Mouse (Mus musculus): ENCODE measurements around the gene Map3k11. TPM values are rescaled to one million over a fixed set of nuclear protein-coding genes. Genes with fewer than 3 reads are reported as not detected.

The Map3k11 gene
- polyA plus RNA-seq, 1 experiment: 71.1 TPM

GRCm38 (mm10) chr19:5704163-5704800, 15.7 kb downstream of the Map3k11 start, which contains the start of gene Kcnk7:
Gene Kcnk7 (plus strand): TSS chr19:5704367.
- no peak for DNase-seq (ENCODE audit: low read depth, low spot score)
- 36% methylated on average over 17 of the region's 17 CpGs for WGBS

DNA sequence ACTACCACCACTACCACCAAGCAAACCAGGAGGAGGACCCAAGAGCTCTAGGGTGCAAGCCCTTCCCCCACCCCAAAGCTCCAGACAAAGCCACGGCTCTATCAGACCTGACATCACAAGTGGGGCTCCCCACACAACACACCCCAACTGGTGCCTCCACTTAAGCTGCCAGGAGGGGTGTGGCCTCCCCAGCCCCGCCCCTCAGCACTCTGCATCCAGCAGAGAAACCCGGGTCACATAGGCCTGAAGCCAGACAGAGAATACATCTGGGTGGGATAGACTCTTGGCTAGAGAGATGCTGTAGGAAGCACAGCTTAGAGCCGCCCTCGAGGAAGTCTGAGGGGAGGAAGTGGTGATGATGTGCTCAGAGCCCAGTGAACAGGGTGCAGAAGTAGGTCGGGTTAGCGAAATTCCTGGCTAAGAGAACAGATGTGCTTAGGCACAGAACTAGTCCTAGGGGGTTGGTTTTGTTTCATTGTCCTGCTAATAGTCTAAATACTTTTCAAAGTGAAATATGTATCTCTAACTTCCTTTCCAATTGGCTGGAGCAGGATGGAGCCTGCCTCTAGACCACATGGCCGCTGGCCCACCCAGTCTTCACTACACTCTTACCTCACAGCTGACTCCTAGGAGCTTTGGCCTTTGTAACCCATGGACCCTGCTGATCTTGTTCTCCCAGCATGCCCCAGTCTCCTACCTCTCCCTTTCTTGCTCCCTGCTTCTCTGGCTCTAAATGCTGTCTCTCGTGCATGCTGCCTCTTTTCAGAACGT, 16.4 kb downstream of the Map3k11 start:
- no peak for DNase-seq (ENCODE audit: low read depth, low spot score)
- WGBS: 45% methylated on average over 10 of the region's 10 CpGs

DNA sequence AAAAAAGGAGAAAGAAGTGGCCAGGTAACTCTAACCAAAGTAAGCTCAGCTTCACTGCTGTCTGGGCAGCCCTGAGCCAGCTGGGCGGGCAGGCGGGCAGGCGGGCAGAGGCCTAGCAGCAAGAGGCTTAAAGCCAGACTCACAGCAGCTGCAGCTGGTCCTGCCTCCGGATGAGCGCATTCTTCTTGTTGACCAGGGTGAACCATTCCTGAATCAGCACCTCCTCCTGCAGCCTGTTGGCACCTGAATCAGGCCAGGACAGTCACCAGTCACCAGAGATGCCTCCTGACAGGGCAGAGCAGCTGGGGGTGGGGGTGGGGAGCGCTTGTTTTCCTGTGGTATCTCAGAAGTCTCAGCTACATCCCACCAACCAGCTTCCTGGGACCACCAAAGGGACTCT, 21.5 kb downstream of the Map3k11 start:
- 95% methylated on average over 6 of the region's 6 CpGs for whole genome bisulfite sequencing
- no peak for DNase-seq (ENCODE audit: low read depth, low spot score)

- no peak for DNase-seq (ENCODE audit: low read depth, low spot score)
- 89% methylated on average over 8 of the region's 8 CpGs for WGBS
These were observed 22.0 kb downstream of the Map3k11 start for GRCm38 (mm10) chr19:5710581-5710980.

GRCm38 (mm10) chr19:5711218-5711617, 22.7 kb downstream of the Map3k11 start:
- DNase-seq (ENCODE audit: low read depth, low spot score): no peak
- WGBS: 25% methylated on average over 3 of the region's 3 CpGs

GRCm38 (mm10) chr19:5711907-5712460, 23.4 kb downstream of the Map3k11 start:
- no peak for DNase-seq (ENCODE audit: low read depth, low spot score)
- WGBS: 82% methylated on average over 14 of the region's 14 CpGs

DNA sequence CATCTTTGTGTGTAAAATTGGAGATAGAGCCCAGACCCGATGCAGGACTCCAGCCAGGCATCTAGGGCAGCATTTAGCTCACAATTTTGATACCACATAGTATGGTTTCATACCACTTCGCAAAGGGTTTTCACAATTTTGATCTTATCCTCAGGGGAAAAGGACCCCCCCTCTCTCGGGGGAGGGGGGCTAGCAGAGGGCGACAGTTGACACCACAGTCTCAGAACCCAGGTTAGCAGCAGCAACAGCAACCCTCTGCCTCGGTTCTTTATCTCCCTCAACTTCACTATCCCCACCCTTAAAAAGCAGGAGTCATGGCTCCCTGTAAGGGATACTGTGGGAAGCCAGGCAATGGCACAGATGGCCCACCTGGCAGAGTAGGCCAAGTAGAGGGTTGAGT, 24.7 kb downstream of the Map3k11 start:
- no peak for DNase-seq (ENCODE audit: low read depth, low spot score)
- WGBS: 62% methylated on average over 5 of the region's 5 CpGs

DNA sequence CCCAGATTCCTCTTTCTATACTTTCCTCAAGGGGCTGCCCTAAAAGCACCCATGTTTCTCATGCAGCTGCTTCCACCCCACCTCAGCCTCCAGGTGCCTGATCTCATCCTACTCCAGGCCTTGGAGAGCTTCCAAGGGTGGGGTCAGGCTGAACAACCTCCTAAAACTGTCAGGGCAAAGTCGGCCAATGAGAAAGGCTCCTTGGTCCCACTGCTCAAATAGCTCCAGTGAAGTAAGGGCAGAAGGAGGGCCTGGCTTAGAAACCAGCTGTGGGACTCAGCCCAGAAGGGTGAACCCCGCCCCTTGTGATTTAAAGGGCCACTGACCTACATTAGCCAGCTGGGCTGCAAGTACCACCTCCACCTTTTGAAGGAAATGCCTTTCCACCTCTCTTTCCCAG, 25.2 kb downstream of the Map3k11 start:
- WGBS: 2% methylated on average over 2 of the region's 2 CpGs
- peak; percentile 95 for DNase-seq (ENCODE audit: low read depth, low spot score)

DNA sequence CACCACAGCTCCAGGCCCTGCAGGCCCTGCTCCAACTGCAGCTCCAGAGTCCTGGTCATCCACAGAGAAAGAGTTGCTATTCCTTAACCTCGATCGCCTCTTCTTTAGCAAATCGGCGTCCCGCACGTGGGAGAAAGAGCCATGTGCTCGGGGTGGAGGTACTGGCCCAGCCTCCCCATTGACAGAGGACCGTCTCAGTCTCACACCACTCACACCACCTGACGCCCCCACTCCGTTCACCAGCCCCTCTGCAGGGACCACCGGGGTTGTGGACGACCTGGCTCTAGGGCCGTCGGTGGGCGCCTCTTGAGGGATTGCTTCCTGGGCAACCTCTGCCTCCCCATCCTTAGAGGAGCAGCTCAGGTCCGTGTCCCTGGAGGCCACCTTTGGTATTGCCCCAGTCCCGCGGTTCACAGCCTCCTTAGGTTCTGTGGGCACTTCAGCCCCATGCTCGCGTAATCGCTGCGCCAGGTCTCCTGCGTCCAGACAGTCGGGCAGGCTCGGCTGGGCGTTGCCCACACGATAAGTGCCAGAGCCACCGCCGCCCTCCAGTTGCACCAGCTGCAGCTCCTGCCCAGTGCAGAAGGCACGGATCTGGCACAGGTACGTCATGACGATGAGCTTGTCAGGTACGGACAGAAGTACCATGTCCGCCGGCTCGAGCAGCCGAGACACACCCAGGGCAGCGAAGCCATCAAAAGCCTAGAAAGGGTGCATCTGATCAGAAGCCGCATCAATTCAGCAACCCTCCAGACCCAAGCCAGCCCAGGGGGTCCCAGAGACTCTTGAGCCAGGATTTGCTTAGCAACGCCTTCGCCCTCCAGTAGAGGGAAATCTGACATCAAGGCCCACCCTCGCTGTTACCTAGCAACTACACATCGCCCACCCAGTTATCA, 27.5 kb downstream of the Map3k11 start:
- WGBS: 36% methylated on average over 43 of the region's 43 CpGs

DNA sequence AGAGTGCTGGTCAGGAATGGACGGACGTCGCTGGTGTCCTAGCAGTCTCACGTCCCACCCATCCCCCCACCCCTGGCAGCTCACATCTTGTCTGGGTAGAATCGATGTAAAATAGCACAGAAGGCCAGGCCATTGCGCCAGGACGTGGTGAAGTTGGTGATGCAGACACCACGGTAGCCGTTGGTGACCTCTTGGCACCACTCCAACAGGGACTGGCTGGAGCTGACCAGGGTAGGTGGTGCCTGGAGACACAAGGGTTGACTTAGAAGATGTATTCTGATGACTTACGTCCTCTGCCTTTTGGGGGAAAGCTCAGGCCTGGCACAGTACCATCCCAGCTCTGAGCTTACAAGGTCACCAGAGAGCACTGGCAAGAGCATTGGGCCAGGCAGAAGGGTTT, 28.4 kb downstream of the Map3k11 start:
- 64% methylated on average over 10 of the region's 10 CpGs for WGBS
- DNase-seq (ENCODE audit: low read depth, low spot score): no peak

More for the DNA sequence above, 27.5 kb downstream of the Map3k11 start:
- no peak for DNase-seq (ENCODE audit: low read depth, low spot score)

GRCm38 (mm10) chr19:5721233-5721632, 32.7 kb downstream of the Map3k11 start:
- no peak for DNase-seq (ENCODE audit: low read depth, low spot score)

DNA sequence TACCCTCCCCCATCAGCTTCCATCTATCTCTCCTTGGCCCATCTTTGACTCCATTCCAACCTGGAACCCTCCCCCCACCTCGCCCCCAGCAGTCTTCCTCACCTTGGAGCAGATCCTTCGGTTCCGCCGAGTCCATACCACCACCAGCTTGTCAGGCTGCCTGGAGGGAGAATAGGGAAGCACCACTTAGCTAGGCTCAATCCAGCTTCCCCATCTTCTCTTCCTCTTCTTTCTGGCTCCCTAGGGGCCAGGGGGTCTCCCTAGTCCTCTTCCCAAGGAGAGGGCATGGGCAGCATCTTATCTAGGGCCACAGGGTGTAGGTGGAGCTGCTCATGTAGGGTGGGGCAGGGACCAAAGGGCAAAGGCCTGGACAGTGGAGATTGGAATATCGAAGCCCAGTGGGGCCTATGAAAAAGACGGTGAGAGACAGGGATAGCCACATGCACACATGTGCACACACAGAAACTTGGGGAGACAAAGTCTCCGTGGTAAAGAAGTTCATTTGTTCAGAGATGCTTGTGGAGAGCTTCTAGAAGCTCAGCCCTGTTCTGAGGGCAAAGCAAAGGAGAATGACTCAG, 34.4 kb downstream of the Map3k11 start:
- WGBS: 71% methylated on average over 7 of the region's 7 CpGs
- DNase-seq (ENCODE audit: low read depth, low spot score): no peak

More at GRCm38 (mm10) chr19:5721233-5721632, 32.7 kb downstream of the Map3k11 start:
- 90% methylated on average over 6 of the region's 6 CpGs for WGBS

GRCm38 (mm10) chr19:5723934-5724548, 35.5 kb downstream of the Map3k11 start:
- WGBS: 42% methylated on average over 4 of the region's 4 CpGs
- DNase-seq (ENCODE audit: low read depth, low spot score): no peak

DNA sequence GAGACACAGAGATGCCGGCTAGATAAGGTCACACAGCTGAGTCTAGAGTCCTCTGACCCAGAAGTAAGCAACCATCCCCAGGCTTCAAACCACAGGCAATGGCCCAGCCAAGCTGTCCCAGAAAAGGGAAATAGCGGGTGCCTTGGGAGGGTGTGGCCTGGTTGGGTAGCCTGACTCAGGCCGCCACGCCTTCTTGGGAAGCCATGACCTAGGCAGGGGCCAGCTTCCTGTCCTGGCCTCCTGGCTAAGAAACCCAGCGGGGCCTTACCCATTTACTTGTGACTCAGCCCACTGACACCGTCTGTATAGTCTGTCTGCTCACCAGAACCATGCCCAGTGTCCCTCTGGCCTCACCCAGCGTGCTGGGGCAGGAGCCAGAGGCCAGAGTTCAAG, 36.0 kb downstream of the Map3k11 start:
- WGBS: 14% methylated on average over 7 of the region's 7 CpGs
- DNase-seq (ENCODE audit: low read depth, low spot score): no peak

- WGBS: 55% methylated on average over 12 of the region's 12 CpGs
- no peak for DNase-seq (ENCODE audit: low read depth, low spot score)
These were observed 36.6 kb downstream of the Map3k11 start for GRCm38 (mm10) chr19:5725029-5725707.

GRCm38 (mm10) chr19:5725767-5726515, 37.4 kb downstream of the Map3k11 start, which contains the start of gene Ehbp1l1:
Gene Ehbp1l1 (minus strand): TSS chr19:5726317.
- 7% methylated on average over 48 of the region's 49 CpGs for WGBS
- DNase-seq (ENCODE audit: low read depth, low spot score): no peak

DNA sequence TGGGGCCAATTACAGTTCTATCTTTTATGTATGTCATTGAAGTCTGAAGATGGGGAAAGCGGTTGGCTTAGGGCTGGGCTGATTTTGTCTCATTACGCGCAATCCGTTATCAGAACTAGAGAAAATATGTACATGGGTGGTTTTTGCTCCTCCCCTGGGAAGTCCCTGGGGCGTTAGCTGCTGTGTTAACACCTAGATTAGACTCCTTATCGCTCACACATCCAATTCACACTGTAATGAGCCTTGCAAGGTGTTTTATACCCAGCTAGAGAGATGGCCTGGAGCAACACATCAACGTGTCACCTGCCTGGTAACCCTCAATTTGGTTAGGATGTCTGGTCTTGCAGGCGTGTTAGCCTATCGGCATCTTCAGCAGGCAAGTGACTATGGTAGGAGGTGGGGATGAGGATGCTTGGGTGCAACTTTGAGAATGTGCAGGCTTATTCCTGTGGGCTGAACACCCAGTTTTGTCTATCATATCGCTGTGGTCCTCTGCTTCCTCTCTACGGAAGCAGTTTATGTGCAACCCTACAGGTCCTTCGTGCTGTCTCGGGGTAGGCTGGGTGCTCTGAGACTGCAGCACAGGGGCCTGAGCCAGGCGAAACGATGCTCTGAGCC, 38.5 kb downstream of the Map3k11 start:
- WGBS: 42% methylated on average over 15 of the region's 15 CpGs
- DNase-seq (ENCODE audit: low read depth, low spot score): no peak
